Mouse (Mus musculus) gastrocnemius, postnatal 36 days (tissue): ENCODE results near the gene Map4k4. TPM values are rescaled to one million over a fixed set of nuclear protein-coding genes. Genes with fewer than 3 reads are reported as not detected.

Source experiments
- DNase-seq, 2 experiments: peaks; one replicate each; pipeline ENCODE4 v3.0.0; 2022
- intact Hi-C: fragments of 180-260 bp; cut with DNase I; formaldehyde crosslinking; loops from one replicate; pipeline ENCODE4 v1.15.1; 2025
- total RNA-seq, 2 experiments: library from RNA; stranded (reverse); gene quantifications; 2 replicates each; pipeline ENCODE4 v1.2.3; 2021

Gene Map4k4
- total RNA-seq, 2 experiments from 2014 or later = 26.0 to 30.9 TPM

DNA sequence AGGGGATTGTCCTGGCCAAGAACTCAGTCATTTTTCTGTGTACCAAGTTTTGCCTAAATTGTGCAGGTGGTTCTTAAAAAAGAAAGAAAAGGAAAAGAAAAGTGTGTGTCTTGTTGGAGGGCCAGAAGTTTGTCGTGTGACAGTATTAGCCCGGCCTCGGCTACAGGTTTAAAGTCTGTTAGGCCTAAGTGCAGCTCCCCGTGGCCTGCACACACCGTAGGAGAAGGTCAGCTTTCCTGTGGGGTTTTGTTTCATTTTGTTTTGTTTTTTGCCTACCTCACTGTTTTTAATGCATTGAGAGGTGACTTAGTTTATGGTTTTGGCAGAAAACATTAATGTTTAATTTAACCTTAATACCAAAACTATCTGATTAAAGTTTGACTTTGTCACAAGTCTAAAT lies 124.7 kb downstream of the Map4k4 start:
- no peak for DNase-seq
- intact Hi-C loops = no loop called here

DNA sequence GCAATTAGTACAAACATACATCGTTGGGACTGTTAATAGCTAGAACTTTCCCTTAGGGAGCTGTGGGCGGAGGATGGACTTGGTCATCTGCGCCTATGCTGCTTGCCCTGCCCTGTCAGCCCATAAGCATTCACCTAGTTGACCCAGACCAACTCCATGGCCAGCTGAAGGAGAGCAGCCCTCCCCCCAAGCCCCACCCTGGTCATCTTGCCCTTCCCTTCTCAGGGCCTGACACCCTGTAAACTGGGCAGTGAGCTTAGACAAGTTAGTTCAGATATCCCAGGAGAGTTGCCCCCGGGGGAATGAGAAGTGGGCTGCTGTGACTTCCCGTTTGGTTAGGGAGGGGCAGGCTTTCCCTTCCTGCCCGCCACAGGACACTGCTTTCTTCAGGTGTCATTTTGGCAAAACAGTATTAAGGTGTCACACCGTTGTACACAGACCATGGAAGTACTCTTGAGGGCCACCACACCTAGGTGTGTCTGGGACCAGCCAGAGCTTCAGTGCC lies 126.5 kb downstream of the Map4k4 start:
- intact Hi-C loops = no loop called here
- DNase-seq = no peak

DNA sequence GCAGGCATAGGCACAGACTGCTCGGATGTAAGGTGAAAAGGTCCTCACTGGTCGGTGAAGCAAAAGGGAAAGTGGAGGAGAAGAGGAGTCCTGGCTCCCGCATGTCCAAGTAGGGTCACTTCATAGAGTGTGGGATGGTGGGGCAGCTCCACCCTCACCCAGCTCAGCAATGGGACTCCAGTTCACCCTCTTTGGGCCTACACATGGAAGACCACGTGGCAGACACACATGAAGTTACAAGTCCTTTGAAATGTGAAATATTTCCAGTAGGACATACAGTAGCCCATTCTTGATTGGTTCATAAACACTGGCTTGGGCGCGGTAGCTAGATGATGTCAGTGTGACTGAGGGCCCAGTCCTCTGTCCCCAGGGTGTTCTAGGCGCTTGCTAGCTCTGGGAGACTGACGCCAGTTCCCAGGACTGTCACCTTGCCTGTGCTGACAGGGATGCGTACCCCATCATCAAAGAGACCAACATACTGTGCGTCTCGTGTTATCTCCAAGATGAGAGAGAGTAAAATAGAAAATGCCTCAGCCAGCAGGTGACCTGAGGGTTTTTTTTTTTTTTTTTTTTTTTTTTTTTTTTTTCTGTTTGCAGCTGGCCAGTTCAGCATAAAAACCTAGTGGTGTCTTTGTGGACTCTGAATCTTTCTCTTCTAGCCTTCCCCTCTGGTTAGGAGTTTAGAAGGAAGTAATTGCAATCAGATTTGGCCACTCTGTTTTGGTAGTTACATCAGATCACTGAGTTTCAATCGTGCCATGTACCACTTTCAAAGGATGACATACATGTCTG lies 127.7 kb downstream of the Map4k4 start:
- DNase-seq = no peak
- intact Hi-C loops = no loop called here

DNA sequence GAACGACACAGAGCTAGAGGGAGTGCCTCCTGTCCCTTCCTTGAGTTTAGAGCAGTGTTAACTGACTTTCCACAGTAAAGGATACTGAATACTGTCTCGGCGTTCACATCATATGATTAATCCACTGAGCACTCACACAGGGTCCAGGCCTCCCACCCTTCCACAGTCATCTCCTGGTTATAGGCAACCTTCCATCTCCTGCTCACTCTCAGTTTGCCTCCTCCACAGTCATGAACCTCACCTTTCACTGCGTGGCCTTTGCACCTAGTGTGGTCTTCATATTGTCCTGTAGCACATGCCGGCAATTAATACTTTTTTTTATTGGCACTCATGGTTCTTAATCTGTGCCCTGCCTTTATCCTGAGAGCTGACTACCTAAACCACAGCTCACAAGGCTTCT lies 128.9 kb downstream of the Map4k4 start:
- DNase-seq = no peak
- intact Hi-C loops = no loop called here

DNA sequence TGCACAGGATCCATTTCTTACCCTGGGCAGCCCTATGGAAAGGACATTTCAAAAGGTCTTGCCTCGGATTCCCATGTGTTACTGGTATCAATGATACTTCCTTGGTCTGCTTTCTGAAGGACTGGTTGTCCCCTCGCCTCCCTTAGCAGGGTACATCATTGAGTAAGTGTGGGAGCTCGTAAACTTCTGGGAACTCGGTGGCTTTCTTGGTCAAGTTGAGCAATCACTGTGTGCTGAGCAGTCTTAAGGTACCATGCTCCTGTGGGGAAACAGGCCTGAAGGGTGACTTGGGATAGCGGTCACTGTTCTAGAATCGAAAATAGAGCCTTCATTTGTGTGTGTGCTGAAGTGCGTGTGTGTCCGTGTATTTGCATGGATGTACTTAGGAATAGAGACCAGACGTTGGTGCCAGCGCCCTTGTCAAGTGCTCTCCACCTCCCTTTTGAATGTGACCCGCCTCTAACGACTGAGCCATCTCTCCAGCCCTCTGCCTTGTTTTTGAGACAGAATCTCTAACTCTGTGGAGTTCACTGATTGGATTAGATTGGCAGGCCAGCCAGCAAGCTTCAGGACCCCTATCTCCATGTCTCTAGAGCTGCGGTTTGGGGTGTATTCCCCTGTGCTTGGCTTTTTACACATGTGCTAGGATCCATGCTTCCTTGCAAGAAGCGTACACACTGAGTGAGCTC lies 129.7 kb downstream of the Map4k4 start:
- no peak for DNase-seq
- intact Hi-C loops = no loop called here

DNA sequence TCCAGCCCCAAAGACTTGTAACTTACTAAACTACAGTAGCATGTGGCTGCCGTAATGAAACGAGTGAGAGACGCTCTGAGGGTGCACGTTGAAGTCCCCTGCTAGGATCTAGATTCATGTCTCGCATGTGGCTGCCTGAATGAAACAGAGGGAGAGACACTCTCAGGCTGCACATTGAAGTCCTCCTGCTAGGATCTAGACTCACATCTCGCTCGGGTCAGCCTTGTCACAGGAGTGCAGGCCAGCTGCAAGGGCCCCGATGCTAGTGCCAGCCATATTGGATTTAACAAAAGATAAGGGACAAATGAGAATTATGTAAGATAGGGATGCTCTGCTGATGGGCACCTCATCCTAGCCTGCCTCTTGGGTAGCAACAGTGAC lies 130.3 kb downstream of the Map4k4 start:
- intact Hi-C loops = no loop called here
- no peak for DNase-seq

DNA sequence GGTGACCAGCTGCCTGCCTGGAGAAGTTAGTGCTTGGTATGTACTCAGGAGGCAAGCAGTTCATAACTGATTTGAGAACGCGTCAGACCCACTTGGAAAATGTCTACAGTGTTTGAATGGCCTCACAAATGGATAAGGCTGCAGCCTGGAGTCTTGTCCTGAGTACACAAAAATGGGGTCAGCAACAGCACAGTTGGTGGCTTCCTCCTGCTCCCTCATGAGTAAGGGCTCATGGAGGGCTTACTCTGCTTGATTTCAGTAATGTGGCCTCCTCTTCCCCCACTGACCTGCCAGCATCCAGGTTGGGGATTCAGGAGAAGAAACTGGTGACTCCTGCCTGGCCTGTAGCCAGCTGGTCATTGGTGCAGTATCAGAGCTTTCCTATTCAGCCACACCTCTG lies 130.9 kb downstream of the Map4k4 start:
- intact Hi-C loops = no loop called here
- no peak for DNase-seq

DNA sequence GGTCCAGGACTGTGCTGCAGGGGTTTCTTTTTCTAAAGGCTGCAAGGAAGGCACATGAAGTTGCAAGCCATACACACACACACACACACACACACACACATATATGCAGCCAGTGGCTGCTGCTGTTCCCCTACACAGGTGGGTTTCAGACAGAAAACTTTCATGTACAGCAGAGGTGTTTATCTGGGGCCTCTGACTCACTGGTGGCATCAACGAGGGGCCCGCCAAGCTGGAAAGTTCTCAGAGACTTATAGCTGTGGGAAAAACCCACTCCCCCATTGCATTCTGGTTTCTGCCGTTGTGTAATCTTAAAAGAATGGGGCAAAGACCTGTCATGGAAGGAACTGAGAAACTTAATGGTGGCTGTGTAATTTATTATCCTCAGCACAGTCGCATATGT lies 132.6 kb downstream of the Map4k4 start:
- intact Hi-C loops = no loop called here
- DNase-seq = no peak

DNA sequence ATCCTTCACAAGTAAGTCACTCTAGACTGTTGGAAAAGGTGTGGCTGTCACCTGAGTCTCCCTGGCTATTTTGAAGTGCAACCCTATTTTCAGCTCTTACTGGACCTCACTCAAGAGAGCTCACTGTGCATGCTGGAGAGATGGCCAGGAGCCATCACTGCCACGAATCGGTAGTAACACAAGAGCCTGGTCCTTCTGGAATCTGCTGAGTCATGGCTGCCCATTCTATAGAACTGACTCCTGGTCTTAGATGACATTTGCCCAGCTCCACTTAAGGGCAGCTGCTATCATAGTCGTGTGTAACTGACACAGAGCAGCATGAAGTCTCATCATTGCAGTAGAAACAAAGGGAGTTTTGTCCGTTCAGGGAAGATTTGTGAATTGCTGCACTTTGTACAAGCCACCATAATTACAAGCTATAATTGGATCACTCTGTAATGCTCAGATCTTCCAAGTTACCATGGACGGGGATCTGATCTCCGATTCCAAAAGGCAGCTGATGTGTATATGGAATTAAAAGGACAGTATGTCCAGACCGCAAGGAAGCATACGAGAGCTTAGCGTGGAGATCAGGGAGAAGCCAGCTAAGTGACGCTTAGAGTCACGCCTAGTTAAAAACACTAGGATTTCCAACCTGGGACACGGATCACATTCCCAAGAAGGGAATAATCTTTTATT lies 133.2 kb downstream of the Map4k4 start:
- intact Hi-C loops = no loop called here
- no peak for DNase-seq

DNA sequence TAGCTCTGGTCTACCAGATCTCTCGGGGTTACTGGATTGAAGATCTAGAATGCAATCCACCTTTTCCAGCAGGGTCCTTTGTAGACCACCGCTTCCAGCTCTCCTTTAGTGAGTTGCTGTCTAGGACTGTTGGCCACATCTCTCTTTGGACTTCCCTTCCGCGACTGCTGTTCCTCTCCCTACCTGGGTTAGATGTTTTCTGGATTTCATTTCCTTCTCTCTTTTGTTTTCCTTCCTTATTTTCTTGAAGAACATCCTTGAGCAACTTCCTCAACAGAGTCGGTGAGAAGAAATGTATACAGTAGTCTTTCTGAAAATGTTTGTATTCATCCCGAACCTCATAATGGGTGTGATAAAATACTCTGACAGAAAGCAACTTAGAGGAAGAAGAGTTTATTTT lies 137.1 kb downstream of the Map4k4 start:
- DNase-seq = no peak
- intact Hi-C loops = no loop called here

DNA sequence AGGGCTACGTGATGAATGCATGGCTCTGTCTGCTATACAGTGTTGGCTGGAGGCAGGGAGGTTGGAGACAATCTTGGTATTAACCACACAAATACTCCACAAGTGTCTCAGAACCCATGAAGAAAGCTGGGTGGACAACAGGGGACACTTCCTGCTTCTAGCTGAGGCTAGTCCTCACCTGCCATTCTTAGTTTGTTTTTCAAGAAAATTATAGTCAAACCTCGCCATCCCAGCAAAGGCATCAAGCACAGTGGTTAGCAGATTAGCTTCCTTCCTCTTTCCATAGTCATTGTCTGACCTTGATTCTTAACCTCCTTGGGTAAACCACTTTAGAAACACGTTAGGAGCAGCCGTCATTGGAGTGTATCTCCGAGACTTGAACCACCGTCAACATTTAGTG lies 145.0 kb downstream of the Map4k4 start:
- DNase-seq = no peak
- intact Hi-C loops = no loop called here

DNA sequence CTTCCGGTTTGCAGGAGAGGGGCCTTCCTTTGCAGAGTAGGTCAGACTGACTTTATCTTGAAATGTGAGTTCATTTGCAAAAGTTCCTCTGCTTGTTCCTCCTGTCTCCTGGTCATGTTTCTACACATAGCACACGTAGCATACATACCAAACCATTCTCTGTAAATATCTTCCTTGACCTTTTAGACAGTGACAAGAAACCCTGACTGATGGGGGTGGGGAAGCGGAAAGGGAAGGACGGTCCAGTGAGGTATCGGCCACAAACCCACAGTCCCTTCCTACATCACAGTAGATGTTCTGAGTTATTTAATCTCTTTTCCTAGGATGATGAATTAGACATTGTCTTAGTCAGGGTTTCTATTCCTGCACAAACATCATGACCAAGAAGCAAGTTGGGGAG lies 145.9 kb downstream of the Map4k4 start:
- intact Hi-C loops = no loop called here
- DNase-seq = no peak

DNA sequence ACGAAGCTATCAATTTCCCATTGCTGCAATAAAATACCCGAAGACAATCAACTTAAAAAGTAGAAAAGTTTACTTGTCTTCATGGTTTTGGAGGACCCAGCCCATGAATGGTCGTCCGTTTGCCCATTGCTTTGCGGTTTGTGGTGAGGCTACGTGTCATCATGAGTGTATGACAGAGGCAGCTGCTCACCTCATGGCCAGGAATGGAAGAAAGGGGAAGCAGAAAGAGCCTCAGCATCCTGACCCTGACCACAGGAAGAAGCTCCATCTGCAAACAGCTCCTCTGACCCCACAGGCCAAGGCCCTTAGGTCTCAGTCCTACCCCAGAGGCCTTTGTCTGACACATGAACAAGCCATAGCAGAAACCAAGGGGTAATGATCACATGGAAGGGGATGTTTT lies 150.4 kb downstream of the Map4k4 start:
- no peak for DNase-seq
- intact Hi-C loops = no loop called here

DNA sequence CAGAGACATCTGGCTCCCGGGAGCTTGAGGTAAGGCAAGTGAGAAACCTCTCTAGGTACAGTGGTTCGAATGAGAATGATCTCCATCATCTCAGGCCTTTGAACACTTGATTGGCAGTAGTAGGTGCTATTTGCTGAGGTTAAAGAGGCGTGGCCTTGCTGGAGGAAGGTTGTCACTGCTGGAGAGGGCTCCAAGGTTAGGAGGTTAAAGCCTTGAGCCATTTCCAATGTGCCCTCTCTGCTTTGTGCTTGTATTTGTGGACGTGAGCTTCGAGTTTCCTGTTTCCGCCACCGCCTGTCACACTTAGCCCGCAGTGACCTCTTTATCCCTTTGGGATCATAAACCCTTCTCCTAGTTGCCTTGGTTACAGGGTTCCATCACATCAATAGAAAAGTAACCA lies 151.4 kb downstream of the Map4k4 start:
- intact Hi-C loops = no loop called here
- no peak for DNase-seq

DNA sequence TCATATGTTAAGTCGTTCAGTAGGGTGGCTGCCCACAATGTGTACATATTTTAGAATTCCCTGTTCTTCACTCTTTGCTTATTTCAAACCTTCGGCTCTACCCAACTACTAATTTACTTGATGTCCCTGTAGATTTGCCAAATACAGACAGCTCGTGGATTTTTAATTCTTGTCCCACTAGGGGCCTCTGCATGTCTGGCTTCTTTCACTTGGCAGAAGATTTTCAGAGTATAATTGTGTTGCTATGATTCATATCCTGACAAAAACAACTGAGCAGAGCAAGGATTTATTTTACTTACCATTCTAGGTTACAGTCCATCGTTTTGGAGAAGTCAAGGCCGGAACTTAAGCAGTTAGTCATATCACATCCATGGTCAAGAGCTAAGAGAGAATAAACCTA lies 152.4 kb downstream of the Map4k4 start:
- no peak for DNase-seq
- intact Hi-C loops = no loop called here

DNA sequence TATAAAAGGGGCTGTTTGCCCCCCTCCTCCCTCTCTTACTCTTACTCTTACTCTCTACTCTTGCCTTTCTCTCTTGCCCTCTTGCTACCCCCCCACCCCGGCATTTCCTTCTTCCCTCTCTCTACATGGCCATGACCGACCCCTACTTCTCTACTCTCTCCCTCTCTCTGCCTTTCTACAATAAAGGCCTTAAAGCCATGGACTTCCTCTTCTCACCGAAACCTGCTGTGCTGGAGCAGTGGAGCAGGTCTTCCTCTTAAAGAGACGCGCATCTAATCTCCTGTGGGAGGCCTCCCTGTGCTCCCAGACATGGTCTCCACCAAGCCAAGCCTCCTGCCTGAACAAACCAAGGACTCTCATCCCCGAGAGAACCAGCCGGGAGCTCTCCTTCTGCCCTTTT lies 154.3 kb downstream of the Map4k4 start:
- intact Hi-C loops = no loop called here
- no peak for DNase-seq

DNA sequence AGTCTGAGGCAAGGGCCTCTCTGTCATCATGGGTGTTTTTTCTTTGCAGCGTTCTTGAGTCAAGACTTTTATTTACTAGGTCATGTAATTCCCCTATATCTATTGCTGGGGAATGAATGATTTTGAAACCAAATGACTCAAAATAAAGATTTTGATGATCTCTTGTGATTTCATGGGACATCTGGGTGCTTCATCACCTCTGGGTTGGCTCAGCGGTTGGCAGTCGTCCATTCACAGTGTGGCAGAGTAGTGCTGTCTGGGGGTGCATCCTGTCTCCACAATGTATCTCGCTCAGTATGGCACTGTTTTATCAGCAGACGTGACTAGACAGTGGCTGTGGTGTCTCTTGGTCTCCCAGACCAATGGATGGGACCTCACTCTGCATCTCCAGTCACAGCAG lies 155.2 kb downstream of the Map4k4 start:
- intact Hi-C loops = no loop called here
- no peak for DNase-seq

DNA sequence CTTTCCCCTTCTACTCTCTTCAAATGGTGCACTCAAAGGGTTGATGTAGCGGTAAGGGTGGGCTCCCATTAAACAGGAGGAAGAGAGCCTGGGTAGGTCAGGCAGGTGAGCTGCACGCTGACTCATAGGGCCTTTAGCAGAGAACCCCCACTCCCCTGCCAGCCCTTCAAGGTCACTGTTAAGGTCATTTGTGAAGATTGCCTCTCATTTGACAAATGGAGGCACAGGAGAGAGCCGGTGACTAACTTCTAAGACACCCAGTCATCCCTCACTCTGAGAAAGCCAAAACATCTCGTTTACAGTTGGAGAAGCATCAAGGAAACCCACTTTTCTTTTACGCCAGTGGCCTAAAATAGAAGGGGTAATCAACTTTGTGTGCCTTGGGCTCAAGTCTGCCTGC lies 156.6 kb downstream of the Map4k4 start:
- DNase-seq = no peak
- intact Hi-C loops = no loop called here

DNA sequence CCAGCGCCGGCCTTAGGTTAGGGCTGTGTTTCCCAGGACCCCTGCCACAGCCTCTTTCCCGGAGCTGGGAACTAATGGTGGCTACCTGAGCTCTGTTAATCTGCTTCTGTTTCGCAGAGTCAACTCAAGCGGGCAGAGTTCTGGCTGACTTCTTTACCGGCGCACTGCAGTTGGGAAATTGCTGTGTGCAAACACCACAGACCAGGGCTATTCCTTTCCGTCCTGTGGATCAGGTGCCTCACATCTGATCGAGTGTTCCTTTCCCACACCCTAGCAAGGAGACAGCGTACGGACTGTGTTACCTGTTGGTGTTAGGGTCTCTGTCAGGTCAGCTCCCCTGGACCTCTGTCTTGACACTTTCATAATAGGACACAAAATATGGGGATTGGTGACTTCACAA lies 157.3 kb downstream of the Map4k4 start:
- intact Hi-C loops = no loop called here
- no peak for DNase-seq

DNA sequence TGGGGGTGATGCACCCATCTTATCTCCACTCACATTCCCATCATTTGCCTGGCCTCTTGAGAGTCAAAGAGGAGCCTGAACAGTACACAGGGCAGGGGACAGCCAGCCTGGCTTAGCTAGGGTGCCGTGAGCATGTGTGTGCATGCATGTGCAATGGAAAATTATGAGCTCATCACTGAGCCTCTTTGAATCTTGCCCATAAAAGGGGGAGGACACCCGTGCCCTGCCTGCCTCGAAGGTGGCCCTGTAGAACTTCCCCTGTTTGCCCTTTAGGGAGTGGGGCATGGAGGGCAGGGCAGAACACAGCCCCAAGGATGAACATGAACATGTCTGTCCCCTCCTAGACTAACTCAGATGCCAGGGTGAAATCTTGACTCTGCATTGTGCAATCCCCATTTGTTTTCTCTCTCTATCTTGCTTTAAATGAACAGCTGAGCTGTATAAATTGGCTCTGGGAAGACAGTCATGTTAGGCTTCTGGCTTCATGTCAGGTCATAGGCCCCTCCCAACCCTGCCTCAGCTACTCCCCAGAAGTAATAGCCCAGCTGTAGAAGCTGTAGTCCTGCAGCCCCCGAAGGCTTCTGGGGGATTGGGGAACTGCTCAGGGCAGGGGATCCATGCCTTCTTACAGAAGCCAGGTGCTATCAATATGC lies 158.5 kb downstream of the Map4k4 start:
- DNase-seq = no peak
- intact Hi-C loops = no loop called here

DNA sequence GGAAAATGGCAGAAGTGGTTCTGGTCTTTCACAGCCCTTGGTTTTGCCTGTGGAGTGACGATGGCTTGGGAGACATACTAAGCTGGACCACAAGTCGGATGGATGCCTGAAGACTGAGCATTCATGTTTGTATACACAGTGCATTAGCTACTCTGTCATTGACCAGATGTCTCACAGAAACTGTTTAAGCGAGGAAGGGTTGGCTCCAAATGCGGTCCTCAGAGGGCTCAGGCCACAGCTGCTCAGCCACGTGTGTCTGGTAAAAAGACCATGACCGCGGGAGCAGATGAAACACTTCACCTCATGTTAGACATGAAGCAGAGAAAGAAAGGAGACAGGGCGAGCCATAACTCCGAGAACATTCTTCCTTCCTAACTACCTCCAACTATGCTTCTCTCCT lies 160.6 kb downstream of the Map4k4 start:
- intact Hi-C loops = no loop called here
- DNase-seq = no peak
